Mouse (Mus musculus) stomach, postnatal 0 days (tissue): ENCODE data around the gene Bcar3.

Experiments
- CTCF ChIP-seq: IDR thresholded peaks from 2 replicates; pipeline ENCODE4 v1.5.1; 2016; ENCODE audit warnings: antibody characterized with exemption, low read depth, mild to moderate bottlenecking, moderate library complexity
- EP300 ChIP-seq: optimal IDR thresholded peaks from 2 replicates; pipeline ENCODE3; 2016; ENCODE audit warnings: antibody characterized with exemption

DNA sequence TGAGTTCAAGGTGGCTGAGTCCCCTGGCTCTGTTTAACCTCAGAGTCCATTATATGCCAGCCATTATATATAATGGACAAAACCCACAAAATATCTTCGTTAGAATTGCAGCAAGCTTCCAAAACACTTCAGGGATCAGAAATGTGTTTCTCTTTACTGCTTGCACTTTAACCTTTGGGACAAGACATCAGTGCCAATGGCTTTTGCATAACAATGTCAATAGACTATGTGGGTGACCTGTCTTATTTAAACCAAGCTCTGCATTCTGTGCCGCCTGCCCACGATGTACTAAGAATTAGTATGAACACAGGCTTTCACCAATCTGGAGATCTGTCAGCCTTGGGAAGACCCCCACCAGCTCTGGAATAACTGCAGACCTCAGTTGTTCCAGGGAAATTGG is 190.4 kb downstream of the Bcar3 start:
- TF ChIP-seq CTCF (no peak), EP300 (no peak)
